Mouse (Mus musculus): ENCODE measurements at regions not wholly inside any gene's neighbourhood (a gene's known extent, or its start where the extent isn't known, plus 50 kb on each side); places are given as distances from the start of the nearest gene placed in this dataset.

DNA sequence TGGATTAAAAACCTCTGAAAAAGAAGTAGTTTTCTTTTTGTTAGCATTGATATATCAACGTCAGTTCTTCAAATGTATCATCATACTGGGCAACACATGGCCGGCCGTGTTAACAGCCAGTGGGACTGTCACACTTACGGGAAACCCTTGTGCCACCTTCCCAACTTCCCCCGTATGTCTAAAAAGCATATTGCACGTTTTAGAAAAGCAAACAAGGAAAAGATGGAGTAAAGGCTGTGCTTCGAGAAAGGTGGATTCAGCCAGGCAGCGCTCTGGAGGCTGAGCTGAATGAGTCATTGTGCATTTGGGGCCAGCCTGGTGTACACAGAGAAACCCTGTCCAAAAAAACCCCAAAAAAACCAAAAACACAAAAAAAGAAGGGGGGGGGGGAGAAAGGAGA, 193.4 kb downstream of the 3100002H09Rik start:
- H3K4me1 ChIP-seq (ENCODE audit: control insufficient read depth, insufficient read depth, low read length) = no peaks in the 10 kb centered on the region
- H3K36me3 ChIP-seq (ENCODE audit: control insufficient read depth, insufficient read depth, low read length) = no peaks in the 10 kb centered on the region
- H3K4me3 ChIP-seq (ENCODE audit: low read depth, low read length) = no peak overlapping the region
- no peak overlapping the region for H3K9ac ChIP-seq (replicated peaks; ENCODE audit: low read depth, low read length)
- H3K9me3 ChIP-seq (ENCODE audit: control insufficient read depth, low read depth, low read length) = no peaks in the 10 kb centered on the region
- H3K27me3 ChIP-seq (ENCODE audit: control insufficient read depth, insufficient read depth, low read length) = no peaks in the 10 kb centered on the region
- 84% methylated on average over 8 of the region's 8 CpGs for WGBS
- no peak for ATAC-seq (ENCODE audit: insufficient number of reproducible peaks, insufficient read depth, low FRiP score, low read depth)
- no peak overlapping the region for H3K4me2 ChIP-seq (replicated peaks; ENCODE audit: low read depth, low read length)
- no peak overlapping the region for H3K27ac ChIP-seq (ENCODE audit: low read length)

- no peaks in the 10 kb centered on the region for H3K9me3 ChIP-seq (ENCODE audit: control insufficient read depth, low read depth, low read length)
- H3K27ac ChIP-seq (ENCODE audit: low read length) = no peak overlapping the region
- no peaks in the 10 kb centered on the region for H3K27me3 ChIP-seq (ENCODE audit: control insufficient read depth, insufficient read depth, low read length)
- H3K9ac ChIP-seq (replicated peaks; ENCODE audit: low read depth, low read length) = no peak overlapping the region
- H3K36me3 ChIP-seq (ENCODE audit: control insufficient read depth, insufficient read depth, low read length) = no peaks in the 10 kb centered on the region
- WGBS = 78% methylated on average over 6 of the region's 6 CpGs
- H3K4me3 ChIP-seq (ENCODE audit: low read depth, low read length) = no peak overlapping the region
- no peak overlapping the region for H3K4me2 ChIP-seq (replicated peaks; ENCODE audit: low read depth, low read length)
- no peak for ATAC-seq (ENCODE audit: insufficient number of reproducible peaks, insufficient read depth, low FRiP score, low read depth)
- H3K4me1 ChIP-seq (ENCODE audit: control insufficient read depth, insufficient read depth, low read length) = no peaks in the 10 kb centered on the region
Observed at GRCm38 (mm10) chr4:124416266-124416665, 194.3 kb downstream of the 3100002H09Rik start.

DNA sequence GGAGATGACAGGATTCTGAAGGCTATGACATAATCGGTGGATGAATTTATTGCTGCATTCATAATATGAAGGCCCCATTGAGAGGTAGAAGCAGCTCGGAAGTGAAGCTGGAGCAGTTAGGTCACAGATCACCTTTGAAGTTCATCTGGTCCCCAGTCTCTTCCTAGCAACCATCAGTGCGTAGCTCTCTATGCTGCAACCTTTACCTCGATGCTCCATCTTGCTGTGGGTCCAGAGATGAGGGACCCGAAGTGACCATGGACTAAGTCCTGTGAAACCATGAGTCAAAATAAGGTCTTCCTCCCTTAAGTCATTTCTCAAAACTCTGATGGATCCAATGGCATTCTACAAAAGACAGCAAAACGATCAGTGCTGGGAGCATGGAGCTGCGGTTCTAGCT, 196.2 kb downstream of the 3100002H09Rik start:
- H3K27me3 ChIP-seq (ENCODE audit: control insufficient read depth, insufficient read depth, low read length) = no peaks in the 10 kb centered on the region
- ATAC-seq (ENCODE audit: insufficient number of reproducible peaks, insufficient read depth, low FRiP score, low read depth) = no peak
- H3K36me3 ChIP-seq (ENCODE audit: control insufficient read depth, insufficient read depth, low read length) = no peaks in the 10 kb centered on the region
- H3K27ac ChIP-seq (ENCODE audit: low read length) = no peak overlapping the region
- no peaks in the 10 kb centered on the region for H3K9me3 ChIP-seq (ENCODE audit: control insufficient read depth, low read depth, low read length)
- no peak overlapping the region for H3K4me3 ChIP-seq (ENCODE audit: low read depth, low read length)
- H3K4me2 ChIP-seq (replicated peaks; ENCODE audit: low read depth, low read length) = no peak overlapping the region
- WGBS = 87% methylated on average over 7 of the region's 7 CpGs
- no peaks in the 10 kb centered on the region for H3K4me1 ChIP-seq (ENCODE audit: control insufficient read depth, insufficient read depth, low read length)
- no peak overlapping the region for H3K9ac ChIP-seq (replicated peaks; ENCODE audit: low read depth, low read length)

- Histone ChIP-seq H3K4me3 (ENCODE audit: low read depth, low read length) (no peak overlapping the region), H3K27me3 (ENCODE audit: control insufficient read depth, insufficient read depth, low read length) (no peaks in the 10 kb centered on the region), H3K36me3 (ENCODE audit: control insufficient read depth, insufficient read depth, low read length) (no peaks in the 10 kb centered on the region), H3K9ac (replicated peaks; ENCODE audit: low read depth, low read length) (no peak overlapping the region), H3K27ac (ENCODE audit: low read length) (no peak overlapping the region), H3K9me3 (ENCODE audit: control insufficient read depth, low read depth, low read length) (no peaks in the 10 kb centered on the region), H3K4me2 (replicated peaks; ENCODE audit: low read depth, low read length) (no peak overlapping the region), H3K4me1 (ENCODE audit: control insufficient read depth, insufficient read depth, low read length) (no peaks in the 10 kb centered on the region)
- WGBS = 96% methylated on average over 1 of the region's 1 CpGs
- no peak for ATAC-seq (ENCODE audit: insufficient number of reproducible peaks, insufficient read depth, low FRiP score, low read depth)
Observed at GRCm38 (mm10) chr4:124409279-124409678, 201.3 kb downstream of the 3100002H09Rik start.

GRCm38 (mm10) chr4:124402075-124402474, 208.5 kb downstream of the 3100002H09Rik start:
- WGBS = 67% methylated on average over 8 of the region's 8 CpGs
- Histone ChIP-seq H3K36me3 (ENCODE audit: control insufficient read depth, insufficient read depth, low read length) (no peaks in the 10 kb centered on the region), H3K4me1 (ENCODE audit: control insufficient read depth, insufficient read depth, low read length) (no peaks in the 10 kb centered on the region), H3K9ac (replicated peaks; ENCODE audit: low read depth, low read length) (no peak overlapping the region), H3K4me3 (ENCODE audit: low read depth, low read length) (no peak overlapping the region), H3K4me2 (replicated peaks; ENCODE audit: low read depth, low read length) (no peak overlapping the region), H3K9me3 (ENCODE audit: control insufficient read depth, low read depth, low read length) (no peaks in the 10 kb centered on the region), H3K27me3 (ENCODE audit: control insufficient read depth, insufficient read depth, low read length) (no peaks in the 10 kb centered on the region), H3K27ac (ENCODE audit: low read length) (no peak overlapping the region)
- no peak for ATAC-seq (ENCODE audit: insufficient number of reproducible peaks, insufficient read depth, low FRiP score, low read depth)

DNA sequence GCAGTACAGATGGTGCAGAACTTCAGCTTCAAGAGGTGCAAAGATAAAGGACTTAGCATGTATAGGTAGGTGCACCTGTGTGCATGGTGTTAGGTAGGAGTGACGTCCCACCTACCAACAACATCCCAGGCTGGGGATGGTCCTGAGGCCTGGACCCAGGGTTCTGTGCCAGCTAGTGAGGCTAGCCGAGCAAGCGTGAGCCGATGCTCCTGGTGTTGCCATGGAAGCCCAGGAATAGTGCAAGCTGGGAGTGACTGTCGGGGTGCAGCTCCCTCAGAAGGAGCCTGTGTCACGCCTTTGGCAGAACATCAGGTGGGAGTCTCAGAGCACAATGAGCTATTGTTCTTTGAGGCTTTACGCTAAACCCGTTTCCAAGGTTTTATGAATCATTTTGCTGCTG, 209.9 kb downstream of the 3100002H09Rik start:
- H3K4me3 ChIP-seq (ENCODE audit: low read depth, low read length) = no peak overlapping the region
- no peaks in the 10 kb centered on the region for H3K27me3 ChIP-seq (ENCODE audit: control insufficient read depth, insufficient read depth, low read length)
- H3K9ac ChIP-seq (replicated peaks; ENCODE audit: low read depth, low read length) = no peak overlapping the region
- no peak overlapping the region for H3K4me2 ChIP-seq (replicated peaks; ENCODE audit: low read depth, low read length)
- WGBS = 74% methylated on average over 8 of the region's 8 CpGs
- H3K4me1 ChIP-seq (ENCODE audit: control insufficient read depth, insufficient read depth, low read length) = peaks cover 2% of the 10 kb centered on the region; the same call in 1 of the 2 replicates
- no peak overlapping the region for H3K27ac ChIP-seq (ENCODE audit: low read length)
- no peaks in the 10 kb centered on the region for H3K9me3 ChIP-seq (ENCODE audit: control insufficient read depth, low read depth, low read length)
- no peaks in the 10 kb centered on the region for H3K36me3 ChIP-seq (ENCODE audit: control insufficient read depth, insufficient read depth, low read length)
- ATAC-seq (ENCODE audit: insufficient number of reproducible peaks, insufficient read depth, low FRiP score, low read depth) = no peak

DNA sequence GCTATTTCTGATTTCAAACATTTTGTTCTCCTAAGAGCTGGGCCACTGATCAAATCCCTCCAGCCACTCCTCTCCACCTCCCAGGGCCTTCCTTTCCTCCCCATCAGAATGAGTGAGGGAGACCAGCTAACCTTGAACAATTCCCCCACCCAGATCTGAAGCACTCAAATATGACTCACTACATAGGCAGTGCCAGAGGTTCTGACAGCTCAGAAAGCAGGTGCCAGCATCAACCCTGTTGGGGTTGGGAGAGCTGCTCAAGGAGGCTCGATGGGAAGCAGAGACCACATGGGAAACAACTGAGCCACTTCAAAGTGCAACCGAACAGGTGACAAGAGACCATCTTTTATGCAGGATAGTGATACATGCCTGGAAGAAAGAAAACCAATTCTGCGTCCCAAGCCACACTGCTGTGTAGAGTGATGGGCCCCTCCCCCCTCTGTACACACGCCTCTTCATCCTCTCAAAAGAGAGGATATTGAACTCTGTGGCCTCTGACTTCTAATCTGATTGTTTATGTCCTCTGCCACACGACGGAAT, 210.4 kb downstream of the 3100002H09Rik start:
- no peak for ATAC-seq (ENCODE audit: insufficient number of reproducible peaks, insufficient read depth, low FRiP score, low read depth)

GRCm38 (mm10) chr4:124398354-124398753, 212.2 kb downstream of the 3100002H09Rik start:
- Histone ChIP-seq H3K27ac (ENCODE audit: low read length) (no peak overlapping the region), H3K9ac (replicated peaks; ENCODE audit: low read depth, low read length) (no peak overlapping the region), H3K36me3 (ENCODE audit: control insufficient read depth, insufficient read depth, low read length) (no peaks in the 10 kb centered on the region), H3K4me1 (ENCODE audit: control insufficient read depth, insufficient read depth, low read length) (peaks cover 18% of the 10 kb centered on the region; the same call in 1 of the 2 replicates), H3K4me3 (ENCODE audit: low read depth, low read length) (no peak overlapping the region), H3K9me3 (ENCODE audit: control insufficient read depth, low read depth, low read length) (no peaks in the 10 kb centered on the region), H3K27me3 (ENCODE audit: control insufficient read depth, insufficient read depth, low read length) (no peaks in the 10 kb centered on the region), H3K4me2 (replicated peaks; ENCODE audit: low read depth, low read length) (no peak overlapping the region)
- ATAC-seq (ENCODE audit: insufficient number of reproducible peaks, insufficient read depth, low FRiP score, low read depth) = no peak
- WGBS = 25% methylated on average over 9 of the region's 9 CpGs

More for the DNA sequence above, 210.4 kb downstream of the 3100002H09Rik start:
- H3K4me2 ChIP-seq (replicated peaks; ENCODE audit: low read depth, low read length) = no peak overlapping the region
- no peak overlapping the region for H3K27ac ChIP-seq (ENCODE audit: low read length)
- no peaks in the 10 kb centered on the region for H3K9me3 ChIP-seq (ENCODE audit: control insufficient read depth, low read depth, low read length)
- peaks cover 5% of the 10 kb centered on the region; the same call in 1 of the 2 replicates for H3K4me1 ChIP-seq (ENCODE audit: control insufficient read depth, insufficient read depth, low read length)
- no peaks in the 10 kb centered on the region for H3K27me3 ChIP-seq (ENCODE audit: control insufficient read depth, insufficient read depth, low read length)
- no peak overlapping the region for H3K4me3 ChIP-seq (ENCODE audit: low read depth, low read length)
- H3K9ac ChIP-seq (replicated peaks; ENCODE audit: low read depth, low read length) = no peak overlapping the region
- no peaks in the 10 kb centered on the region for H3K36me3 ChIP-seq (ENCODE audit: control insufficient read depth, insufficient read depth, low read length)
- WGBS = 41% methylated on average over 6 of the region's 6 CpGs

All from stomach, embryonic 14.5 days (tissue).